Mouse (Mus musculus): ENCODE measurements at regions not wholly inside any gene's neighbourhood (a gene's known extent, or its start where the extent isn't known, plus 50 kb on each side); places are given as distances from the start of the nearest gene placed in this dataset.
"Not testable (repeated sequence)": the region's sequence is repeated elsewhere in the genome, so short reads cannot be mapped to it uniquely, and the experiment has no call there.

- H3K4me3 ChIP-seq (ENCODE audit: insufficient read depth, low read depth, low read length): peak overlapping the region; percentile 20
- H3K4me1 ChIP-seq (ENCODE audit: control insufficient read depth, insufficient read depth, insufficient read length, low read length): peaks cover 4% of the 10 kb centered on the region
- H3K27ac ChIP-seq (replicated peaks; ENCODE audit: low read depth, low read length): no peak overlapping the region
Measured at GRCm38 (mm10) chr1:18058211-18058971, 87.3 kb downstream of the Crisp4 start.

- peaks cover 4% of the 10 kb centered on the region for H3K4me1 ChIP-seq (ENCODE audit: control insufficient read depth, insufficient read depth, insufficient read length, low read length)
- no peak overlapping the region for H3K27ac ChIP-seq (replicated peaks; ENCODE audit: low read depth, low read length)
- H3K4me3 ChIP-seq (ENCODE audit: insufficient read depth, low read depth, low read length): peak overlapping the region; percentile 20; the same call in 1 of the 2 replicates
Measured at GRCm38 (mm10) chr1:18057646-18058210, 88.0 kb downstream of the Crisp4 start.

- H3K4me1 ChIP-seq (ENCODE audit: control insufficient read depth, insufficient read depth, insufficient read length, low read length); H3K4me3 ChIP-seq (ENCODE audit: insufficient read depth, low read depth, low read length); H3K27ac ChIP-seq (replicated peaks; ENCODE audit: low read depth, low read length): not testable (repeated sequence)
Measured at GRCm38 (mm10) chr1:18057003-18057402, 88.7 kb downstream of the Crisp4 start.

- Histone ChIP-seq H3K4me3 (ENCODE audit: insufficient read depth, low read depth, low read length) (no peak overlapping the region), H3K27ac (replicated peaks; ENCODE audit: low read depth, low read length) (no peak overlapping the region), H3K4me1 (ENCODE audit: control insufficient read depth, insufficient read depth, insufficient read length, low read length) (no peaks in the 10 kb centered on the region)
Measured at GRCm38 (mm10) chr1:18030226-18030625, 115.5 kb downstream of the Crisp4 start.

- not testable (repeated sequence) for H3K4me1 ChIP-seq (ENCODE audit: control insufficient read depth, insufficient read depth, insufficient read length, low read length); H3K4me3 ChIP-seq (ENCODE audit: insufficient read depth, low read depth, low read length); H3K27ac ChIP-seq (replicated peaks; ENCODE audit: low read depth, low read length)
Measured at GRCm38 (mm10) chr1:18012941-18013340, 132.8 kb downstream of the Crisp4 start.

GRCm38 (mm10) chr1:17980604-17981003 is 165.1 kb downstream of the Crisp4 start:
- no peak overlapping the region for H3K4me3 ChIP-seq (ENCODE audit: insufficient read depth, low read depth, low read length)
- H3K27ac ChIP-seq (replicated peaks; ENCODE audit: low read depth, low read length): no peak overlapping the region

GRCm38 (mm10) chr1:17978086-17978485 is 167.6 kb downstream of the Crisp4 start:
- no peaks in the 10 kb centered on the region for H3K4me1 ChIP-seq (ENCODE audit: control insufficient read depth, insufficient read depth, insufficient read length, low read length)
- no peak overlapping the region for H3K27ac ChIP-seq (replicated peaks; ENCODE audit: low read depth, low read length)
- H3K4me3 ChIP-seq (ENCODE audit: insufficient read depth, low read depth, low read length): no peak overlapping the region

More at GRCm38 (mm10) chr1:17980604-17981003, 165.1 kb downstream of the Crisp4 start:
- no peaks in the 10 kb centered on the region for H3K4me1 ChIP-seq (ENCODE audit: control insufficient read depth, insufficient read depth, insufficient read length, low read length)

GRCm38 (mm10) chr1:17956881-17957280 is 188.8 kb downstream of the Crisp4 start:
- H3K4me3 ChIP-seq (ENCODE audit: insufficient read depth, low read depth, low read length); H3K4me1 ChIP-seq (ENCODE audit: control insufficient read depth, insufficient read depth, insufficient read length, low read length); H3K27ac ChIP-seq (replicated peaks; ENCODE audit: low read depth, low read length): not testable (repeated sequence)

GRCm38 (mm10) chr1:17932108-17932810 is 213.4 kb downstream of the Crisp4 start:
- H3K27ac ChIP-seq (replicated peaks; ENCODE audit: low read depth, low read length); H3K4me1 ChIP-seq (ENCODE audit: control insufficient read depth, insufficient read depth, insufficient read length, low read length); H3K4me3 ChIP-seq (ENCODE audit: insufficient read depth, low read depth, low read length): not testable (repeated sequence)

All from brown adipose tissue, adult 24 weeks (tissue).